Mouse (Mus musculus): ENCODE measurements around the gene Vwa1.
"Not testable (repeated sequence)": the region's sequence is repeated elsewhere in the genome, so short reads cannot be mapped to it uniquely, and the experiment has no call there.

GRCm38 (mm10) chr4:155740681-155741080 is 33.8 kb downstream of the Vwa1 start:
- TF ChIP-seq CTCF (conservative IDR thresholded peaks at IDR 0.05 in 1 of 2, IDR thresholded peaks at IDR 0.05 in 1 of 2; ENCODE audit: low read depth in 2 of 2, low read length in 2 of 2); POLR2A (IDR thresholded peaks at IDR 0.05; ENCODE audit: low read depth, low read length); MYC (IDR thresholded peaks at IDR 0.05; ENCODE audit: low read depth, low read length); EP300 (IDR thresholded peaks at IDR 0.05; ENCODE audit: low read length); JUND (conservative IDR thresholded peaks at IDR 0.05; ENCODE audit: low read depth, low read length): not testable (repeated sequence)

Measured in CH12.LX (cell line).